Mouse (Mus musculus): ENCODE data around the gene Slc6a16. TPM values are rescaled to one million over a fixed set of nuclear protein-coding genes. Genes with fewer than 3 reads are reported as not detected.

Gene Slc6a16
- polyA plus RNA-seq, 1 experiment from 2014 or later, result 0.09 TPM

GRCm38 (mm10) chr7:45196994-45197393, 43.9 kb upstream of the Slc6a16 start:
- no peak for ATAC-seq (replicated peaks; ENCODE audit: extremely low read depth, insufficient read depth, low FRiP score)
- Histone ChIP-seq H3K27ac (ENCODE audit: low read length) (no peak overlapping the region), H3K4me2 (ENCODE audit: low read depth, low read length) (no peak overlapping the region), H3K27me3 (ENCODE audit: control insufficient read depth, insufficient read depth, low read length) (peaks cover 3% of the 10 kb centered on the region; the same call in 1 of the 2 replicates), H3K9ac (ENCODE audit: low read length) (no peak overlapping the region), H3K9me3 (replicated peaks; ENCODE audit: control insufficient read depth, low read length) (no peaks in the 10 kb centered on the region), H3K36me3 (ENCODE audit: control insufficient read depth, insufficient read depth) (no peaks in the 10 kb centered on the region), H3K4me1 (ENCODE audit: control insufficient read depth, insufficient read depth, low read length) (peaks cover 6% of the 10 kb centered on the region; the same call in 1 of the 2 replicates), H3K4me3 (ENCODE audit: low read length) (no peak overlapping the region)
- 68% methylated on average over 5 of the region's 5 CpGs for WGBS

- Histone ChIP-seq H3K4me1 (ENCODE audit: control insufficient read depth, insufficient read depth, low read length) (peaks cover 6% of the 10 kb centered on the region; the same call in 1 of the 2 replicates), H3K36me3 (ENCODE audit: control insufficient read depth, insufficient read depth) (no peaks in the 10 kb centered on the region), H3K4me3 (ENCODE audit: low read length) (no peak overlapping the region), H3K9me3 (replicated peaks; ENCODE audit: control insufficient read depth, low read length) (no peaks in the 10 kb centered on the region), H3K27me3 (ENCODE audit: control insufficient read depth, insufficient read depth, low read length) (peaks cover 3% of the 10 kb centered on the region; the same call in 1 of the 2 replicates), H3K4me2 (ENCODE audit: low read depth, low read length) (no peak overlapping the region), H3K27ac (ENCODE audit: low read length) (no peak overlapping the region), H3K9ac (ENCODE audit: low read length) (no peak overlapping the region)
- no peak for ATAC-seq (replicated peaks; ENCODE audit: extremely low read depth, insufficient read depth, low FRiP score)
- WGBS, result 11% methylated on average over 5 of the region's 5 CpGs
Measured at GRCm38 (mm10) chr7:45198435-45198834, 42.5 kb upstream of the Slc6a16 start.

- H3K27ac ChIP-seq (ENCODE audit: low read length), result no peak overlapping the region
- ATAC-seq (replicated peaks; ENCODE audit: extremely low read depth, insufficient read depth, low FRiP score), result no peak
- 75% methylated on average over 11 of the region's 11 CpGs for WGBS
- H3K4me2 ChIP-seq (ENCODE audit: low read depth, low read length), result no peak overlapping the region
- H3K9me3 ChIP-seq (replicated peaks; ENCODE audit: control insufficient read depth, low read length), result no peaks in the 10 kb centered on the region
- no peaks in the 10 kb centered on the region for H3K36me3 ChIP-seq (ENCODE audit: control insufficient read depth, insufficient read depth)
- H3K27me3 ChIP-seq (ENCODE audit: control insufficient read depth, insufficient read depth, low read length), result peaks cover 3% of the 10 kb centered on the region; the same call in 1 of the 2 replicates
- H3K4me1 ChIP-seq (ENCODE audit: control insufficient read depth, insufficient read depth, low read length), result peaks cover 6% of the 10 kb centered on the region; the same call in 1 of the 2 replicates
- H3K9ac ChIP-seq (ENCODE audit: low read length), result no peak overlapping the region
- no peak overlapping the region for H3K4me3 ChIP-seq (ENCODE audit: low read length)
Measured at GRCm38 (mm10) chr7:45198961-45199360, 41.9 kb upstream of the Slc6a16 start.

- Histone ChIP-seq H3K4me2 (ENCODE audit: low read depth, low read length) (no peak overlapping the region), H3K27ac (ENCODE audit: low read length) (peak overlapping the region; percentile 23; the same call in 1 of the 2 replicates), H3K36me3 (ENCODE audit: control insufficient read depth, insufficient read depth) (no peaks in the 10 kb centered on the region), H3K4me1 (ENCODE audit: control insufficient read depth, insufficient read depth, low read length) (no peaks in the 10 kb centered on the region), H3K9ac (ENCODE audit: low read length) (no peak overlapping the region), H3K9me3 (replicated peaks; ENCODE audit: control insufficient read depth, low read length) (no peaks in the 10 kb centered on the region), H3K4me3 (ENCODE audit: low read length) (no peak overlapping the region), H3K27me3 (ENCODE audit: control insufficient read depth, insufficient read depth, low read length) (no peaks in the 10 kb centered on the region)
- WGBS, result 26% methylated on average over 10 of the region's 10 CpGs
- ATAC-seq (replicated peaks; ENCODE audit: extremely low read depth, insufficient read depth, low FRiP score), result no peak
Measured at GRCm38 (mm10) chr7:45202654-45203053, 38.2 kb upstream of the Slc6a16 start.

GRCm38 (mm10) chr7:45204380-45205143, 36.3 kb upstream of the Slc6a16 start, which contains the start of gene Ccdc155:
Gene Ccdc155 (minus strand): TSS chr7:45204892.
- peak; percentile 89 for ATAC-seq (replicated peaks; ENCODE audit: extremely low read depth, insufficient read depth, low FRiP score)
- no peaks in the 10 kb centered on the region for H3K4me1 ChIP-seq (ENCODE audit: control insufficient read depth, insufficient read depth, low read length)
- peak within 1 kb of the TSS; percentile 71 for H3K4me2 ChIP-seq (ENCODE audit: low read depth, low read length)
- no peaks in the 10 kb centered on the region for H3K27me3 ChIP-seq (ENCODE audit: control insufficient read depth, insufficient read depth, low read length)
- WGBS, result 8% methylated on average over 43 of the region's 44 CpGs
- peak within 1 kb of the TSS; percentile 50 for H3K9ac ChIP-seq (ENCODE audit: low read length)
- H3K4me3 ChIP-seq (ENCODE audit: low read length), result peak within 1 kb of the TSS; percentile 51
- H3K36me3 ChIP-seq (ENCODE audit: control insufficient read depth, insufficient read depth), result no peaks in the 10 kb centered on the region
- peaks cover 4% of the 10 kb centered on the region; the same call in 1 of the 2 replicates for H3K9me3 ChIP-seq (replicated peaks; ENCODE audit: control insufficient read depth, low read length)
- H3K27ac ChIP-seq (ENCODE audit: low read length), result no peak within 1 kb of the TSS

DNA sequence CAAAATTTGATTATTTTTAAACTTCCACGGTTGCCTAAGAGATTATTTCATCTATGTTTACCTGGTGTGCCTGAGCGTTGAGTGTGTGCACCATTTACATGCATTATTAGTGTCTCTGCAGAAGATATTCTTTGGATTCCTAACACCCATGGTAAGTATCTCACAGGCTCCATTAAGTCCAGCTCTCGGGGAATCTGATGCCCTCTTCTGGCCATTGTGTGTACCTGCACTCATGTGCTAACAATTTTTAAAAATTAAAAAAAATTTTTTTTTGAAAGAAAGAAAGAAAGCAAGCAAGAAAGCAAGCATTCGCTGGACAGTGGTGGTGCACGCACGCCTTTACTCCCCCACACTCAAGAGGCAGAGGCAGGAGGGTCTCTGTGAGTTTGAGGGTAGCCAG, 32.6 kb upstream of the Slc6a16 start:
- no peak for ATAC-seq (replicated peaks; ENCODE audit: extremely low read depth, insufficient read depth, low FRiP score)
- no peaks in the 10 kb centered on the region for H3K36me3 ChIP-seq (ENCODE audit: control insufficient read depth, insufficient read depth)
- no peak overlapping the region for H3K4me2 ChIP-seq (ENCODE audit: low read depth, low read length)
- H3K27ac ChIP-seq (ENCODE audit: low read length), result no peak overlapping the region
- H3K9me3 ChIP-seq (replicated peaks; ENCODE audit: control insufficient read depth, low read length), result peaks cover 4% of the 10 kb centered on the region; the same call in 1 of the 2 replicates
- H3K4me1 ChIP-seq (ENCODE audit: control insufficient read depth, insufficient read depth, low read length), result peaks cover 6% of the 10 kb centered on the region; the same call in 1 of the 2 replicates
- WGBS, result 77% methylated on average over 6 of the region's 6 CpGs
- no peak overlapping the region for H3K4me3 ChIP-seq (ENCODE audit: low read length)
- H3K9ac ChIP-seq (ENCODE audit: low read length), result no peak overlapping the region
- peaks cover 19% of the 10 kb centered on the region for H3K27me3 ChIP-seq (ENCODE audit: control insufficient read depth, insufficient read depth, low read length)

GRCm38 (mm10) chr7:45211070-45211469, 29.8 kb upstream of the Slc6a16 start:
- no peak overlapping the region for H3K27ac ChIP-seq (ENCODE audit: low read length)
- no peak for ATAC-seq (replicated peaks; ENCODE audit: extremely low read depth, insufficient read depth, low FRiP score)
- no peaks in the 10 kb centered on the region for H3K36me3 ChIP-seq (ENCODE audit: control insufficient read depth, insufficient read depth)
- no peak overlapping the region for H3K4me3 ChIP-seq (ENCODE audit: low read length)
- 33% methylated on average over 10 of the region's 10 CpGs for WGBS
- peaks cover 9% of the 10 kb centered on the region for H3K4me1 ChIP-seq (ENCODE audit: control insufficient read depth, insufficient read depth, low read length)
- no peak overlapping the region for H3K9ac ChIP-seq (ENCODE audit: low read length)
- peaks cover 4% of the 10 kb centered on the region; the same call in 1 of the 2 replicates for H3K9me3 ChIP-seq (replicated peaks; ENCODE audit: control insufficient read depth, low read length)
- peaks cover 19% of the 10 kb centered on the region for H3K27me3 ChIP-seq (ENCODE audit: control insufficient read depth, insufficient read depth, low read length)
- peak overlapping the region; percentile 52; the same call in 1 of the 2 replicates for H3K4me2 ChIP-seq (ENCODE audit: low read depth, low read length)

GRCm38 (mm10) chr7:45211851-45212251, 29.0 kb upstream of the Slc6a16 start, which contains the start of gene Dkkl1:
Gene Dkkl1 (minus strand): TSS chr7:45212147.
- Histone ChIP-seq H3K4me1 (ENCODE audit: control insufficient read depth, insufficient read depth, low read length) (peaks cover 13% of the 10 kb centered on the region), H3K36me3 (ENCODE audit: control insufficient read depth, insufficient read depth) (no peaks in the 10 kb centered on the region), H3K9ac (ENCODE audit: low read length) (no peak within 1 kb of the TSS), H3K27ac (ENCODE audit: low read length) (no peak within 1 kb of the TSS), H3K4me3 (ENCODE audit: low read length) (peak within 1 kb of the TSS; percentile 24), H3K27me3 (ENCODE audit: control insufficient read depth, insufficient read depth, low read length) (peaks cover 19% of the 10 kb centered on the region), H3K4me2 (ENCODE audit: low read depth, low read length) (peak within 1 kb of the TSS; percentile 52), H3K9me3 (replicated peaks; ENCODE audit: control insufficient read depth, low read length) (peaks cover 4% of the 10 kb centered on the region; the same call in 1 of the 2 replicates)
- no peak for ATAC-seq (replicated peaks; ENCODE audit: extremely low read depth, insufficient read depth, low FRiP score)
- WGBS, result 6% methylated on average over 17 of the region's 17 CpGs

GRCm38 (mm10) chr7:45212356-45212755, 28.5 kb upstream of the Slc6a16 start:
- H3K9me3 ChIP-seq (replicated peaks; ENCODE audit: control insufficient read depth, low read length), result peaks cover 4% of the 10 kb centered on the region; the same call in 1 of the 2 replicates
- H3K4me3 ChIP-seq (ENCODE audit: low read length), result no peak overlapping the region
- WGBS, result 72% methylated on average over 7 of the region's 7 CpGs
- peaks cover 18% of the 10 kb centered on the region for H3K4me1 ChIP-seq (ENCODE audit: control insufficient read depth, insufficient read depth, low read length)
- H3K4me2 ChIP-seq (ENCODE audit: low read depth, low read length), result no peak overlapping the region
- no peak overlapping the region for H3K9ac ChIP-seq (ENCODE audit: low read length)
- H3K27me3 ChIP-seq (ENCODE audit: control insufficient read depth, insufficient read depth, low read length), result peaks cover 19% of the 10 kb centered on the region
- no peak for ATAC-seq (replicated peaks; ENCODE audit: extremely low read depth, insufficient read depth, low FRiP score)
- no peak overlapping the region for H3K27ac ChIP-seq (ENCODE audit: low read length)
- no peaks in the 10 kb centered on the region for H3K36me3 ChIP-seq (ENCODE audit: control insufficient read depth, insufficient read depth)
